Mouse (Mus musculus) inflammation-experienced regulatory T-cells, adult 6 months (primary cell): Measurements from ENCODE around the gene Tada2b. TPM values are rescaled to one million over a fixed set of nuclear protein-coding genes. Genes with fewer than 3 reads are reported as not detected.

ENCODE experiments used
- ATAC-seq: one replicate; pipeline ENCODE4 v1.8.0; 2017
- polyA plus RNA-seq, 3 experiments: library from polyadenylated mRNA; unstranded; fragments of 100-300 nt; shearing (Covaris generic); gene quantifications; one replicate each; pipeline ENCODE4 v1.2.1; 2017

The Tada2b gene
- 1 to 10 TPM; 2.8 to 3.6 (median 3.5) TPM for polyA plus RNA-seq

GRCm38 (mm10) chr5:36484171-36484990, at the start of gene Tada2b, which contains the start of gene Ccdc96:
TSS of gene Tada2b (minus strand) at chr5:36484285.
TSS of gene Ccdc96 (plus strand) at chr5:36484588.
- ATAC-seq: peak; percentile 93

- no peak for ATAC-seq
Observed at GRCm38 (mm10) chr5:36530129-36530751, 46.2 kb upstream of the Tada2b start.

GRCm38 (mm10) chr5:36529698-36530097, 45.6 kb upstream of the Tada2b start:
- ATAC-seq: no peak

GRCm38 (mm10) chr5:36526921-36527320, 42.8 kb upstream of the Tada2b start:
- no peak for ATAC-seq

- no peak for ATAC-seq
Observed at GRCm38 (mm10) chr5:36526274-36526673, 42.2 kb upstream of the Tada2b start.

GRCm38 (mm10) chr5:36525216-36525615, 41.1 kb upstream of the Tada2b start:
- ATAC-seq: no peak

DNA sequence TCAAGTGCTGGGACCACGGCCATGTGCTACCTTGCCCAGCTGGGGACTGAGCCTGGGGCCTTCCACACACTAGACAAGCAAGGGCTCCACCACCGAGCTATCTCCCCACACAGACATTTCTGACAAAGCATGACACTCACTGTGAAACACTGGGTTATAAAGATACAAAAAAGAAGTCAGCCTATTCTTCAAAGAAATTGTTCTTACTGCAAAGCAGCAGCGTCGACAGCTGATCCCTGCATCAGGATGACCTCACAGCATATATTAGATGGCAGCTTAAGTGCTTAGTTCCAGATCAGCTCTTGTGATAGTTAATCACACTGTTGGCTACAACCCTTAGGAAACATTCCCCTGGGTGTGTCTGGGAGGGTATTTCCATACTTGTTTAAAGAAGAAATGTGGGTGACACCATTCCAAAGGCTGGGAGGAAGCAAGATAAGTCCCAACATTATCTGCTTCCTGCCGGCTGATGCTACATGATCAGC, 39.2 kb upstream of the Tada2b start:
- no peak for ATAC-seq

DNA sequence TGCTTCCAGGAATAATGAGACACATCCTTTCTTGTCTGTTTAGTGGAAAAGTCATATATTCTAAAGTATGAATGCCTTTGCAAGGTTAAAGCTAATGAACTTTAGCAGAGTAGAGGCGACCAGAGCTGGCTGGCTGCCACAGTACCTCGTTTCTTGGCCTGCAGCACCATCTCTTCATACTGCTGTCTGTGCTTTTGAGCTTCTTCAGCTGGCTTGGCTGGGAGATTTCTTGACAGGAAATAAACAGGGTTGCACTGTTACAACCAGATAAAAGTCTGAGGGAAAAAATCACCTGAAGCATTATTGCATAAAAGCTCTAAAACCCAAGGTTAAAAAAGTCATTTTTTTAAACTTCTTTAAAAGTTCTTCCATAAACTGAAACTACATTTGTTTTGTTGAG, 38.7 kb upstream of the Tada2b start:
- ATAC-seq: no peak

GRCm38 (mm10) chr5:36519751-36520150, 35.7 kb upstream of the Tada2b start:
- ATAC-seq: no peak

DNA sequence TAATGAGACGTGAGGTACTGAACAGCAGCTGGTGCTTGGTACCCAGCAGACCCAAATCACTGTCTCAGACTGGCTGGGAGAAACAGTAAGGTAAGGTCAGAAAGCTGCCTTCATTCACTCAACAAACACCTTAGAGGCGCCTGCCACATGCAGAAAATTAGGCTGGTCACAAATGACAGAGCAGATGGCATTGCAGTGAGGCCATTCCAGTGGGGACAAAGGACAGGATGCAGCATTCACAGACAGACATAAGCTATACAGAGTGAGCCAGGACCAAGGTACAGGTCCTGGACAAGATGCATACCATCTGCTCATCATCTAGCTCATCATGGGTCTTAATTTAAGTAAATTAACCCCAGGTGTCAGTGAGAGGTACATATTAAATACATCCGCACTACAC, 33.5 kb upstream of the Tada2b start:
- ATAC-seq: no peak

GRCm38 (mm10) chr5:36515558-36515957, 31.5 kb upstream of the Tada2b start:
- no peak for ATAC-seq

DNA sequence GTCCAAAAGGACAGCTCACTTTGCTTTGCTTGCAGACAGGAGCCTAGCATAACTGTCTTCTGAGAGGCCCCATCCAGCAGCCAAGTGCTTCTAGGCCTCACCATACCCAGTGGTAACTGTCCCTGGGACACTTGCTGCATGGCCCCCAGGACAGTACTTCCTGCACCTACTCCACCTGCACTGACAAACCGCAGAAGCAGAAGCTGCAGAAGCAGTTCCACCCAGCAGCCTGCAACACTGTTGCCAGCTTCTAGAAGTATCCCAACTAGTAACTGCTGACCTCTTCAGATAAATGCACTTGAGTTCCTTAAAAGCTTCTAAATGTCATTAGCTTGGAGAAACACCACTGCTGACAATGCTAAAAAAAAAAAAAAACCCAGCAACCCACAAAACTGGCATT, 31.0 kb upstream of the Tada2b start:
- ATAC-seq: no peak

DNA sequence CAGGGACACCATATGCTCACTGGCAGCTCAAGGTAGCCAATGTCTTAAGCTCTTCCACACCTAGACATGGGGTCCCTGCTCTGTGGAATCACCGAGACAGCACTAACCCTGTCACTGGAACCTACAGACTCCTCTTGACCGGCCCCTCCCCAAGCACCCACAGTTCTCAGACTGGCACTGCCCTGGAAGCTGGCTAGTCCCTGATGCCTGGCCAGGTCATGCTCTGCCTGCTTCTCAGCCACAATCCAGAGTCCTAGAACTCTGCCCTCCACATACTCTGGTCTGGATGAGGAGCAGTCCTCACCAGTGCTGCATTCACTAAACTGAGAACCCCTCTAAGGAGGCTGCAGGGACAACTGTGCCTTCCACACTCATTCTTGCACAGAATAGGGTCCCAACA, 26.9 kb upstream of the Tada2b start:
- ATAC-seq: no peak

GRCm38 (mm10) chr5:36508351-36508750, 24.3 kb upstream of the Tada2b start:
- no peak for ATAC-seq

- no peak for ATAC-seq
Observed at GRCm38 (mm10) chr5:36505643-36506042, 21.6 kb upstream of the Tada2b start.

- no peak for ATAC-seq
Observed at GRCm38 (mm10) chr5:36505235-36505634, 21.1 kb upstream of the Tada2b start.

- no peak for ATAC-seq
Observed at GRCm38 (mm10) chr5:36494709-36495108, 10.6 kb upstream of the Tada2b start.

DNA sequence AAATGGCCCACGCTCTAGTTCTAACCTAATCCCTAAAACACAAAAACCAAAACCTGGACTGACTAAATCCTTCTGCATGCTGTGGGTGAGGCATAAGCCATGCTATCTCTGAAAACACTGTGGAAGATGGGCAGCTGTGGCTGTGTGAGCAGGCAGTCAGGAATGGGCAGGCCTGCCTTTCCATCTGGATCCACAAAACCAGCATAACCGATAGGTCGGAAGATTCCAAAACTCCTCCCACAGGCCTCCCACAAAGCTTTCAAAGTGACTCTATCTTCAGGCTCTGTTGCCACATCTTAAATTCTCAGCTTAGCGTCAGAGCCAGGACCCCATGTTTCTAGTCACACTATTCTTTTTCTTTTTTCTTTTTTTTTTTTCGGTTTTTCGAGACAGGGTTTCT, 9.8 kb upstream of the Tada2b start:
- no peak for ATAC-seq

DNA sequence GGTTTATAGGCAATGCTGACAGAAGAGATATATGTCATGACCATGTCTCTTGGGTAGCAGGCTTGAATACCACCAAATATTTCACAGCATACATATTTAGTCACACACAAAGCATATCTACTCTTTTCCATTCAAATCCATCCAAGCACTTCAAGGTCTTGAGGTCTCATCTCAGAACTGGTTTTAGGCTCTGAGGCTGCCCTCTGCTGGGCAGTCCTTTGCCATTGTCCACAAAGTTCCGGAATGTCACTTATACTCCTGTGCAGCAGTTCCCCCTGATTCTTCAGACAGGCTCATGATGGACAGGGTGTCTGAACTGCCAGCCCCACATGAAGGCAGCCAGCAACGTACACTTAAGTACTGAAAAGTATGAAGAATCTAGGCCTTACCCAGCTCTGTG, 5.1 kb upstream of the Tada2b start:
- no peak for ATAC-seq

GRCm38 (mm10) chr5:36485306-36485705, 1.2 kb upstream of the Tada2b start:
- ATAC-seq: no peak

- ATAC-seq: peak; percentile 46
Observed at GRCm38 (mm10) chr5:36483203-36484101, 633 bp downstream of the Tada2b start.

GRCm38 (mm10) chr5:36481114-36481513, 3.0 kb downstream of the Tada2b start:
- ATAC-seq: no peak

GRCm38 (mm10) chr5:36480398-36480797, 3.7 kb downstream of the Tada2b start:
- no peak for ATAC-seq
